Mouse (Mus musculus) bone marrow macrophage, adult 2 months (primary cell): ENCODE results near the gene Plekha7. TPM values are rescaled to one million over a fixed set of nuclear protein-coding genes. Genes with fewer than 3 reads are reported as not detected.

ENCODE experiments used
- H3K27ac ChIP-seq: 2 replicates; pipeline ENCODE4 v1.5.1; 2012; ENCODE audit warnings: low read depth, low read length; ENCODE audit not compliant: insufficient read depth
- H3K4me1 ChIP-seq: 2 replicates; pipeline ENCODE4 v1.6.1; 2012; ENCODE audit warnings: low read length; ENCODE audit not compliant: control insufficient read depth, insufficient read depth
- H3K4me3 ChIP-seq: 2 replicates; pipeline ENCODE4 v1.5.1; 2012; ENCODE audit warnings: mild to moderate bottlenecking, low read length, moderate library complexity; ENCODE audit not compliant: insufficient read depth
- CTCF ChIP-seq: IDR thresholded peaks from 2 replicates; pipeline ENCODE4 v1.5.1; 2012; ENCODE audit warnings: low read depth, mild to moderate bottlenecking, low read length, moderate library complexity
- POLR2A ChIP-seq: IDR thresholded peaks from 2 replicates; pipeline ENCODE4 v1.6.1; 2012; ENCODE audit warnings: mild to moderate bottlenecking, low read depth, low read length, borderline replicate concordance
- polyA plus RNA-seq: library from polyadenylated mRNA; stranded (reverse); fragments of >200 nt; gene quantifications from 2 replicates; pipeline ENCODE4 v1.2.4, GENCODE M21; 2012; ENCODE audit not compliant: missing spikeins, insufficient read depth, insufficient read length

Plekha7 gene
- polyA plus RNA-seq, 1 experiment: not detected

GRCm38 (mm10) chr7:116226316-116226715, 81.9 kb downstream of the Plekha7 start:
- H3K27ac ChIP-seq: no peak overlapping the region
- no peak overlapping the region for H3K4me3 ChIP-seq
- no peak for TF ChIP-seq CTCF
- no peak for TF ChIP-seq POLR2A
- peaks cover 15% of the 10 kb centered on the region for H3K4me1 ChIP-seq

- Histone ChIP-seq H3K27ac (no peak overlapping the region), H3K4me1 (peaks cover 11% of the 10 kb centered on the region), H3K4me3 (no peak overlapping the region)
- no peak for TF ChIP-seq CTCF
Measured at GRCm38 (mm10) chr7:116224543-116224942, 83.6 kb downstream of the Plekha7 start.

- H3K4me1 ChIP-seq: peaks cover 11% of the 10 kb centered on the region
- TF ChIP-seq POLR2A: no peak
- no peak; the same call in 1 of the 2 replicates for TF ChIP-seq CTCF
- no peak overlapping the region for H3K4me3 ChIP-seq
- no peak overlapping the region for H3K27ac ChIP-seq
Measured at GRCm38 (mm10) chr7:116223010-116223783, 85.0 kb downstream of the Plekha7 start.

GRCm38 (mm10) chr7:116222288-116223009, 85.7 kb downstream of the Plekha7 start:
- no peak for TF ChIP-seq POLR2A
- TF ChIP-seq CTCF: no peak
- Histone ChIP-seq H3K4me1 (peaks cover 11% of the 10 kb centered on the region), H3K27ac (no peak overlapping the region), H3K4me3 (no peak overlapping the region)

- H3K4me1 ChIP-seq: peaks cover 11% of the 10 kb centered on the region
- H3K4me3 ChIP-seq: no peak overlapping the region
- no peak for TF ChIP-seq POLR2A
- TF ChIP-seq CTCF: no peak
- H3K27ac ChIP-seq: no peak overlapping the region
Measured at GRCm38 (mm10) chr7:116221883-116222282, 86.3 kb downstream of the Plekha7 start.

- TF ChIP-seq CTCF: no peak
- TF ChIP-seq POLR2A: no peak
- H3K27ac ChIP-seq: no peak overlapping the region
- H3K4me1 ChIP-seq: peaks cover 11% of the 10 kb centered on the region
- H3K4me3 ChIP-seq: no peak overlapping the region
Measured at GRCm38 (mm10) chr7:116220103-116220707, 88.0 kb downstream of the Plekha7 start.

GRCm38 (mm10) chr7:116217747-116218146, 90.4 kb downstream of the Plekha7 start:
- Histone ChIP-seq H3K27ac (no peak overlapping the region), H3K4me3 (no peak overlapping the region), H3K4me1 (peaks cover 11% of the 10 kb centered on the region)
- TF ChIP-seq CTCF: no peak
- TF ChIP-seq POLR2A: no peak

- Histone ChIP-seq H3K4me1 (peaks cover 6% of the 10 kb centered on the region), H3K27ac (no peak overlapping the region), H3K4me3 (no peak overlapping the region)
- TF ChIP-seq CTCF: no peak
- TF ChIP-seq POLR2A: no peak
Measured at GRCm38 (mm10) chr7:116211904-116212303, 96.3 kb downstream of the Plekha7 start.

- Histone ChIP-seq H3K27ac (no peak overlapping the region), H3K4me3 (no peak overlapping the region), H3K4me1 (peaks cover 7% of the 10 kb centered on the region)
- no peak for TF ChIP-seq POLR2A
- no peak for TF ChIP-seq CTCF
Measured at GRCm38 (mm10) chr7:116209926-116210631, 98.1 kb downstream of the Plekha7 start.
